Mouse (Mus musculus) spleen, adult 2 months (tissue): ENCODE measurements at regions not wholly inside any gene's neighbourhood (a gene's known extent, or its start where the extent isn't known, plus 50 kb on each side); places are given as distances from the start of the nearest gene placed in this dataset.
"Not testable (repeated sequence)": the region's sequence is repeated elsewhere in the genome, so short reads cannot be mapped to it uniquely, and the experiment has no call there.

Source experiments
- DNase-seq, 2 experiments: peaks; one replicate each; pipeline versions ENCODE4 v3.0.0 to v3.0.0-alpha.2; 2012 to 2021; ENCODE audit warnings: low spot score in 2 of 2, low read depth in 1 of 2
- H3K27ac ChIP-seq: fragments of 200-500 bp; 2 replicates; pipeline ENCODE4 v1.5.1; 2012; ENCODE audit warnings: low read length, inconsistent platforms; ENCODE audit not compliant: insufficient read depth
- H3K27me3 ChIP-seq: fragments of 200-500 bp; 2 replicates; pipeline ENCODE4 v1.6.1; 2012; ENCODE audit warnings: mild to moderate bottlenecking, moderate library complexity, low read length, inconsistent platforms; ENCODE audit not compliant: control insufficient read depth, insufficient read depth
- H3K36me3 ChIP-seq: fragments of 200-500 bp; 2 replicates; pipeline ENCODE4 v1.6.1; 2012; ENCODE audit warnings: mild to moderate bottlenecking, low read length, inconsistent platforms; ENCODE audit not compliant: control insufficient read depth, insufficient read depth
- H3K4me1 ChIP-seq: fragments of 200-500 bp; 2 replicates; pipeline ENCODE4 v1.6.1; 2011; ENCODE audit warnings: inconsistent platforms; ENCODE audit not compliant: control insufficient read depth, insufficient read depth, insufficient read length
- H3K4me3 ChIP-seq: fragments of 200-500 bp; 2 replicates; pipeline ENCODE4 v1.5.1; 2011; ENCODE audit warnings: mild to moderate bottlenecking, inconsistent platforms; ENCODE audit not compliant: insufficient read depth, insufficient read length; ENCODE audit errors: extremely low read depth
- CTCF ChIP-seq: fragments of 200-500 bp; IDR thresholded peaks from 2 replicates; pipeline ENCODE4 v1.5.1; 2011; ENCODE audit warnings: mild to moderate bottlenecking, inconsistent platforms; ENCODE audit not compliant: insufficient read depth, insufficient read length, insufficient replicate concordance; ENCODE audit errors: extremely low read depth
- POLR2A ChIP-seq: fragments of 200-500 bp; IDR thresholded peaks from 2 replicates; pipeline ENCODE4 v1.6.1; 2011; ENCODE audit warnings: low read depth, low read length, inconsistent platforms
- WGBS: fragments of 180-500 bp; shearing (Covaris S2); methylation state at CpG from one replicate; pipeline ENCODE4 v1.1.7; 2018; 5-methylcytosine and 5-hydroxymethylcytosine counted together

DNA sequence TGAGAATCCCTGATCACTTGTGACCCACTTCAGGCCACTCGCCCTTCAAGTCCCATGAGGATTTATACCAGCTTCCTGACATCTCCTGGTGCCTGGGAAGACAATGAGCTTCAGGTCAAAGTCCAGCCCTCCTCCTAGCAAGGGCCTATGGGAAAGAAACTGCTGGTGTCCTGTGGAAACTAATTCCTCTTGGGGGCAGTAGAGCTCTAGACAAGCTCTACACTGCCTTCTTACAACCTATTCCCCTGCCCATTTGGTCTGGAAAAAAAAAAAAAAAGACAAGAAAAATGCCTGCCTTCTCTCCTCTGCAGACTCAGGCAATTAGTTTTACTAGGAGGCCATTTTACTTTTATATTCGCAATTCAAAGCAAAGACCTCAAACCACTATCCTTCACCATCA is 132.6 kb upstream of the Olfr1324 start:
- H3K36me3 ChIP-seq, result no peaks in the 10 kb centered on the region
- WGBS, result 49% methylated on average over 2 of the region's 2 CpGs
- no peak overlapping the region for H3K4me3 ChIP-seq
- no peak for TF ChIP-seq POLR2A
- no peak for TF ChIP-seq CTCF
- H3K27me3 ChIP-seq, result no peaks in the 10 kb centered on the region
- H3K4me1 ChIP-seq, result no peaks in the 10 kb centered on the region
- DNase-seq, result no peak
- no peak overlapping the region for H3K27ac ChIP-seq

- no peaks in the 10 kb centered on the region for H3K36me3 ChIP-seq
- WGBS, result 40% methylated on average over 10 of the region's 10 CpGs
- H3K27ac ChIP-seq, result no peak overlapping the region
- no peak for TF ChIP-seq CTCF
- no peaks in the 10 kb centered on the region for H3K4me1 ChIP-seq
- H3K4me3 ChIP-seq, result no peak overlapping the region
- DNase-seq, result no peak
- H3K27me3 ChIP-seq, result no peaks in the 10 kb centered on the region
Observed at GRCm38 (mm10) chrX:50550297-50550696, 122.0 kb upstream of the Olfr1324 start.

DNA sequence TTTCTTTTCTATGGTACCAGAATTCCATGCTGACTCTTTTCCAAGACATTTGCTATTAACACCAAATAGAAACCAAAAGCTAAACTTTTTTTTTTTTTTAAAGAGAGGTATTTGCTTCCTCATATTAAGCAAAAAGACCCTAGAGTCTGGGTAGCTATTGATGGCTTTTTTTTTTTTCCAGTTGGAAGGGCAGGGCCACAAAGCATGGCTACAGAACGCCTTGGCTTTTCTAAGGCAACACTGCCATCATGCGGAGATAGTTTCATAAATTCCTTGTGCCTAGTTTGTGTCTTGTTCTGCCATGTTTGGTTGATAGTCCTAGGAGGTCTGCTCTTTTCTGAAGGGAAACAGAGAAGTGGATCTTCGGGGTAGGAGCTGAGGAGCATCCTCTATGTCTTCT is 121.4 kb upstream of the Olfr1324 start:
- Histone ChIP-seq H3K4me1 (no peaks in the 10 kb centered on the region), H3K4me3 (no peak overlapping the region), H3K36me3 (no peaks in the 10 kb centered on the region), H3K27ac (no peak overlapping the region), H3K27me3 (no peaks in the 10 kb centered on the region)
- WGBS, result 50% methylated on average over 3 of the region's 3 CpGs
- no peak for TF ChIP-seq CTCF
- TF ChIP-seq POLR2A, result no peak
- DNase-seq, result no peak

DNA sequence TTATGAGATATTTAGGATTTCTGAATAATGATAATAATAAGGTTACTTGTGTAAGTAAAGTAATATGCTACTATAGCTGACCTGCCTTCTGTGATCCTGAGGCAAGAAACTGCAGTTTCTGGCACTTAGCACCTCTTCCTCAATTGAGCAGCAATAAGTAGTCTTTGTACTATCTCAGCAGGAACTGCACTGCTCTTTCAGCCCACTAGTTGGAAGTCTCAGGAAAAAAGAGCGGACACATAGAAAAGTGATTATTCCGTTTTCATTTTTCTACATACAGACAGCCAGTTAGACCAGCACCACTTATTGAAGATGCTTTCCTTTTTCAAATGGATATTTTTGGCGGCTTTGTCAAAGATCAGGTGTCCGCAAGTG is 109.5 kb upstream of the Olfr1324 start:
- H3K27ac ChIP-seq, H3K4me3 ChIP-seq, H3K36me3 ChIP-seq, H3K27me3 ChIP-seq, H3K4me1 ChIP-seq, DNase-seq: not testable (repeated sequence)
- 70% methylated on average over 4 of the region's 4 CpGs for WGBS

- H3K4me1 ChIP-seq, result no peaks in the 10 kb centered on the region
- H3K27me3 ChIP-seq, result no peaks in the 10 kb centered on the region
- peak overlapping the region; percentile 53 for H3K4me3 ChIP-seq
- peak; percentile 30 to 53 for DNase-seq
- H3K36me3 ChIP-seq, result no peaks in the 10 kb centered on the region
- TF ChIP-seq CTCF (no peak), POLR2A (no peak)
- no peak overlapping the region for H3K27ac ChIP-seq
- WGBS, result 59% methylated on average over 19 of the region's 19 CpGs
Observed at GRCm38 (mm10) chrX:50537122-50537784, 109.0 kb upstream of the Olfr1324 start.

DNA sequence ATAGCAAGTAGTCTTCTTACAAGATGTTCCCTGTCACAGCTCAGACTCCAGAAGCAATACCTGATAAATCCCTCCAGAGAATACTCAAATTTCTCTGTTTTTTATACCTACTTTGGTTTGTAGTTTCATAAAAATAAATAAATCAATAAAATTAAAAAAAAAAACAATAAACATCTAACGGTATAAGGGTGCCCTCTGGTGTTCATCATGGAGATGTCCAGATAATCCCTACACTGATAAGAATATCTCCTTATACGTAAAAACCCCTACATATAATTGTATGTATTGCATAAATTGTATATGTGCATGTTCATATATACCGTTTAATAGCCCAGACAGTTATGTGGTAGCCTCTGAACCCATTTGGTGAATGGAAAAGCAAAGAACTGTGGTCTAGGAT is 75.7 kb upstream of the Olfr1324 start:
- Histone ChIP-seq H3K27ac (no peak overlapping the region), H3K27me3 (no peaks in the 10 kb centered on the region), H3K4me3 (no peak overlapping the region), H3K4me1 (no peaks in the 10 kb centered on the region), H3K36me3 (no peaks in the 10 kb centered on the region)
- no peak for DNase-seq
- TF ChIP-seq CTCF (no peak), POLR2A (no peak)
- 32% methylated on average over 3 of the region's 3 CpGs for WGBS

GRCm38 (mm10) chrX:50501181-50501580 is 72.9 kb upstream of the Olfr1324 start:
- TF ChIP-seq POLR2A (no peak), CTCF (no peak)
- no peaks in the 10 kb centered on the region for H3K4me1 ChIP-seq
- no peak overlapping the region for H3K4me3 ChIP-seq
- DNase-seq, result no peak
- no peaks in the 10 kb centered on the region for H3K27me3 ChIP-seq
- no peak overlapping the region for H3K27ac ChIP-seq
- WGBS, result 43% methylated on average over 1 of the region's 1 CpGs
- no peaks in the 10 kb centered on the region for H3K36me3 ChIP-seq

GRCm38 (mm10) chrX:50490477-50490967 is 62.2 kb upstream of the Olfr1324 start:
- not testable (repeated sequence) for H3K4me3 ChIP-seq, DNase-seq
- 68% methylated on average over 9 of the region's 9 CpGs for WGBS

More at GRCm38 (mm10) chrX:50490477-50490967, 62.2 kb upstream of the Olfr1324 start:
- H3K36me3 ChIP-seq, H3K4me1 ChIP-seq, H3K27ac ChIP-seq, H3K27me3 ChIP-seq: not testable (repeated sequence)
